Mouse (Mus musculus) MEL (cell line): ENCODE results near the gene Gm5294.

ENCODE experiments used
- CTCF ChIP-seq, 3 experiments: IDR thresholded peaks in 2 of 3; conservative IDR thresholded peaks in 1 of 3; 2 replicates each; pipeline ENCODE4 v1.5.1; 2011 to 2012; ENCODE audit warnings: low read length in 3 of 3, low read depth in 2 of 3, mild to moderate bottlenecking in 2 of 3, improper control_type of control experiment in 1 of 3, inconsistent platforms in 1 of 3, mixed read lengths in 1 of 3, moderate library complexity in 1 of 3; ENCODE audit not compliant: control insufficient read depth in 1 of 3, insufficient read depth in 1 of 3, poor library complexity in 1 of 3, severe bottlenecking in 1 of 3
- JUND ChIP-seq: IDR thresholded peaks from 2 replicates; pipeline ENCODE4 v1.6.1; 2011; ENCODE audit warnings: low read depth, mild to moderate bottlenecking, improper control_type of control experiment, low read length
- MYB ChIP-seq: IDR thresholded peaks from 2 replicates; pipeline ENCODE4 v1.6.1; 2011; ENCODE audit warnings: mild to moderate bottlenecking, low read depth, low read length, improper control_type of control experiment
- MYC ChIP-seq: IDR thresholded peaks from 2 replicates; pipeline ENCODE4 v1.6.1; 2011; ENCODE audit warnings: low read depth, mild to moderate bottlenecking, low read length, improper control_type of control experiment, moderate library complexity
- SMC3 ChIP-seq: IDR thresholded peaks from 2 replicates; pipeline ENCODE4 v1.6.1; 2011; ENCODE audit warnings: low read depth, low read length, improper control_type of control experiment
- TAL1 ChIP-seq: IDR thresholded peaks from 2 replicates; pipeline ENCODE4 v1.6.1; 2012; ENCODE audit warnings: mild to moderate bottlenecking, inconsistent platforms, low read length, moderate library complexity, mixed read lengths
- ZC3H11A ChIP-seq: IDR thresholded peaks from 2 replicates; pipeline ENCODE4 v1.6.1; 2012; ENCODE audit warnings: low read depth, mild to moderate bottlenecking, inconsistent platforms, low read length, improper control_type of control experiment

DNA sequence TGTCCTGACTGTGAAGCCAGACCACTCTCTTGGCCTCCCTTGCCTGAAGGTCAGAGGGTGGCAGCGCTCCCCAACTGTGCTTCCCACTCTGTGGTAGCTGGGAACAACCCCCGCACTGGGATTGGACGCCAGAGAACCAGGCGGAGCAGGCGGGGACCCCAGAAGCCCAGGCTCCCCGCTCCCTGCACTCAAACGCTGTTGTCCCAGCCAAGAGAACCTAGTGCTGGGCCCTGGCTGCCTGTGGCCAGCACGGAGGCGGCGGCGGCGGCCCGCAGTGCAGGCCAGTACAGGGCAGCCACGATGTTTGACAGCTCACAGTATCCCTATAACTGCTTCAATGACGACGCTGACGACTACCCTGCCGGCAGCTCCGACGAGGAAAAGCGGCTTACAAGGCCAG lies at the start of gene Gm5294:
- TF ChIP-seq CTCF (IDR thresholded peaks at IDR 0.05 in 2 of 3, conservative IDR thresholded peaks at IDR 0.05 in 1 of 3; ENCODE audit: control insufficient read depth in 1 of 3, insufficient read depth in 1 of 3, low read depth in 2 of 3, low read length in 3 of 3, poor library complexity in 1 of 3, severe bottlenecking in 1 of 3) (no peak), TAL1 (no peak), MYC (no peak), SMC3 (no peak), JUND (no peak), ZC3H11A (no peak), MYB (no peak)
